Mouse (Mus musculus) ES-Bruce4 (cell line): ENCODE data around the gene Gm28827. TPM values are rescaled to one million over a fixed set of nuclear protein-coding genes. Genes with fewer than 3 reads are reported as not detected.
"Not testable (repeated sequence)": the region's sequence is repeated elsewhere in the genome, so short reads cannot be mapped to it uniquely, and the experiment has no call there.

ENCODE experiments used
- H3K27ac ChIP-seq: 2 replicates; pipeline ENCODE4 v1.5.1; 2012; ENCODE audit warnings: low read length, inconsistent platforms; ENCODE audit not compliant: insufficient read depth
- H3K27me3 ChIP-seq: 2 replicates; pipeline ENCODE4 v1.6.1; 2012; ENCODE audit warnings: mild to moderate bottlenecking, low read length, inconsistent platforms; ENCODE audit not compliant: control insufficient read depth, poor library complexity, insufficient read depth, severe bottlenecking
- H3K36me3 ChIP-seq: 2 replicates; pipeline ENCODE4 v1.6.1; 2012; ENCODE audit warnings: inconsistent platforms, mild to moderate bottlenecking, low read length, moderate library complexity; ENCODE audit not compliant: control insufficient read depth, poor library complexity, insufficient read depth, severe bottlenecking
- H3K4me1 ChIP-seq: one replicate; pipeline ENCODE4 v1.8.1; 2011; ENCODE audit warnings: low read length; ENCODE audit not compliant: control insufficient read depth, insufficient read depth
- H3K4me3 ChIP-seq: 2 replicates; pipeline ENCODE4 v1.5.1; 2011; ENCODE audit warnings: low read depth, mild to moderate bottlenecking, low read length
- H3K9ac ChIP-seq: 2 replicates; pipeline ENCODE4 v1.6.1; 2012; ENCODE audit warnings: low read depth, mild to moderate bottlenecking, inconsistent platforms; ENCODE audit not compliant: poor library complexity, severe bottlenecking
- H3K9me3 ChIP-seq: replicated peaks from 2 replicates; pipeline ENCODE4 v1.6.1; 2012; ENCODE audit warnings: mild to moderate bottlenecking, low read length, inconsistent platforms; ENCODE audit not compliant: control insufficient read depth, poor library complexity, insufficient read depth, severe bottlenecking
- polyA plus RNA-seq: library from polyadenylated mRNA; stranded (reverse); fragments of >200 nt; gene quantifications from 2 replicates; pipeline ENCODE4 v1.2.4, GENCODE M21; 2011; ENCODE audit warnings: low read depth; ENCODE audit not compliant: missing spikeins, insufficient read depth, insufficient read length

Gm28827 gene
- not detected in 2 replicates for polyA plus RNA-seq

DNA sequence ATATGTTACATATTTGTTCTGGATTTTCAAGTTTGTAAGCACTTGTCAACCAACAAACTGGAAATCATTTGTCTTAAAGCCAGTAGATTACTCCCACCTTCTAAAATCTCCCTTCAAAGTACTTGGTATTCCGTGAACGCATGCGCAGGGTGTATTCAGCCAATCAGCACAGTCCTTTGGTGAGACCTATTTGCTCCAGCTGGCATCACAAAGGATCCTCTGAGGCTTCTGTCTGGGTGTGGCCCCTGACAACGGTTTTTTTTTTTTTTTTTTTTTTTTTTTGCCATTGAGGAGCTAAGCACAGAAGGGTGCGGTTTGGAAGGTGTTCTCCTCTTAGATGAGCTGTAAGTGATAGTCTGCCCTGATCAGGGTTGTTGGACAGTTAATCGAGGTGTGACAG lies at the start of gene Gm28827:
Gm28827 (plus strand) TSS at position 301 of the 400 bp plus-strand sequence.
- H3K27ac ChIP-seq, H3K9me3 ChIP-seq, H3K4me1 ChIP-seq, H3K4me3 ChIP-seq, H3K36me3 ChIP-seq, H3K27me3 ChIP-seq, H3K9ac ChIP-seq: not testable (repeated sequence)
